Mouse (Mus musculus) kidney, adult 11 months (tissue): ENCODE measurements at regions not wholly inside any gene's neighbourhood (a gene's known extent, or its start where the extent isn't known, plus 50 kb on each side); places are given as distances from the start of the nearest gene placed in this dataset.

Experiments
- DNase-seq: peaks from one replicate; pipeline ENCODE4 v3.0.0; 2022

DNA sequence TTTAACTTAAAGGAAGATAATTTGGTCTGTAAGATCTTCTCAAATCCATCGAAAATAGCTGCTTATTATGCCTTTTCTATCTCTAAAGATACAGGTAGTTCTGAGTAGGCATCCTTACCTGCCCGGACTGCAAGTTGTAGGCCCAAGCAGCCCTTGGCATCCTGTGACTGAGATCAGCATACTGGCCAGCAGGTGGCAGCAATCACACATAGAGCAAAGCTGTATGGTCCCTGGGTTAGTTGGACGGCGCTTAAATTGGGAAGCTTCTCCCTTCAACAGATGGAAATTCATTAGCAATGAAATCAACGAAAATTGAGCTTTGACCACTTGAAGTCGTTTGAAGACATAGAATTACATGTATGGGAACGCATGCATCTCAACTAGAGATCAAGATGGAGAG is 61.0 kb downstream of the Ccng2 start:
- peak; percentile 67 for DNase-seq

DNA sequence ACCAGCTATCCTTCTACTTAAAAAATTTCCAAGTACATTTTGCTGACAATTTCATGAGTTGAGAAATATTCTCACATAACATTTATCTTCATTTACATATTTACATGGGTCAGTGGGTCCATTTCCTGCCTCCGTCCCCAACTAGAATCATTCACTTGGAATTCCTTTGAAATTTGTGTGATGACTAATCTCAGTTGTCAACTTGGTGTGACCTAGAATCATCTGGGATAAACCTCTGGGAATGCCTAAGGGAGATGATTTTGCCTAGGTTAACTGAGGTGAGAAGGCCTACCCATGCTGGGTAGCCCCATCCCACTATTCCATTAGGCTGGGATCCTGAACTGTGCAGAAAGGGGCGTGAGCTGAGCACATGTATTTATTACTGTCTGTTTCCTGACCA is 63.8 kb downstream of the Ccng2 start:
- DNase-seq: no peak

DNA sequence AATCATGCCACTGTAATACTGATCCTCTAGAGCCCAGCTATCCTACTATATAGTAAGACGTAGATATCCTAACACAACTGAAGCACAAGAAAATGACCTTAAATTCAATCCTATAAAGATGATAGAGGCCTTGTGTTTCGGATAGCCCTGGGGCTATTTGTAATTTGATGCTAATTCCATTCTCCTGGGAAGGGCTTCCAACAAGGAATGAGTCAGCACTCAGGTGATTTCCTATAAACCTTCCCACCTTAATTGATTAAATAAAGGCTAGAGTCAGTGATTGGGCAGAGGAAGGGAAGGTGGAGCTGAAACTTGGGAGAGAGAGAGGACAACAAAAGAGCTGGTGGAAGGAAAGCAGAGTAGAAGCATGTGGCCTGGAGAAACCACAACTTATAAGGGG is 86.0 kb downstream of the Ccng2 start:
- DNase-seq: no peak
